Mouse (Mus musculus) megakaryocyte, adult 5-6 weeks (primary cell): ENCODE data around the gene Cep170. TPM values are rescaled to one million over a fixed set of nuclear protein-coding genes. Genes with fewer than 3 reads are reported as not detected.

ENCODE experiments used
- ATAC-seq: 2 replicates; pipeline ENCODE4 v1.8.0; 2016; ENCODE audit warnings: mild to moderate bottlenecking, inconsistent platforms; ENCODE audit not compliant: poor library complexity, severe bottlenecking
- total RNA-seq, 2 experiments: library from RNA; stranded (forward) in 1 of 2; stranded (reverse) in 1 of 2; fragments of 153-499, 151-499 nt in 1 of 2; fragments of 221-1000, 200-1000 nt in 1 of 2; gene quantifications; 2 replicates each; pipeline versions ENCODE4 v1.2.3 to v1.2.4; 2015 to 2017

The Cep170 gene
- total RNA-seq (2015) (68.3 and 74.4 TPM in 2 replicates), total RNA-seq (2017) (65.6 and 77.4 TPM in 2 replicates)

DNA sequence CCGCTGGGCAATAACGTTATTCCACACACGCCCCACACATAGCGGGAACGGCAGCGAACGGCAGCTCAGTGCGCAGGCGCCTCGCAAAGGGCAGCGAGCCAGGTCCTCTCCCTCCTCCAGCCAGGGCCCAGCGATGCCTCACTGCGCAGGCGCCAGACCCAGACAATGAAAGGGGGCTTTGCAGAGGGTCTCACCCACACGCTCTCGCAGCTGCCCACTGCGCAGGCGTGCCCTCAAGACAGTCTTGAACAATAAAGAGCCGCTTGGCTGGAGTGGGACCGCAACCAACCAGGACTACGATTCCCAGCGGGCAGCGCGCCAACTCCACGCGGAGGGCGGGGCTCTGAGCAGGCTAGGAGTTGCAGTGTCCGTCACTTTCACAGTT is at the start of gene Cep170:
Gene Cep170, minus strand, starts transcription at position 32 of the 385 bp plus-strand sequence.
- peak; percentile 51 for ATAC-seq

DNA sequence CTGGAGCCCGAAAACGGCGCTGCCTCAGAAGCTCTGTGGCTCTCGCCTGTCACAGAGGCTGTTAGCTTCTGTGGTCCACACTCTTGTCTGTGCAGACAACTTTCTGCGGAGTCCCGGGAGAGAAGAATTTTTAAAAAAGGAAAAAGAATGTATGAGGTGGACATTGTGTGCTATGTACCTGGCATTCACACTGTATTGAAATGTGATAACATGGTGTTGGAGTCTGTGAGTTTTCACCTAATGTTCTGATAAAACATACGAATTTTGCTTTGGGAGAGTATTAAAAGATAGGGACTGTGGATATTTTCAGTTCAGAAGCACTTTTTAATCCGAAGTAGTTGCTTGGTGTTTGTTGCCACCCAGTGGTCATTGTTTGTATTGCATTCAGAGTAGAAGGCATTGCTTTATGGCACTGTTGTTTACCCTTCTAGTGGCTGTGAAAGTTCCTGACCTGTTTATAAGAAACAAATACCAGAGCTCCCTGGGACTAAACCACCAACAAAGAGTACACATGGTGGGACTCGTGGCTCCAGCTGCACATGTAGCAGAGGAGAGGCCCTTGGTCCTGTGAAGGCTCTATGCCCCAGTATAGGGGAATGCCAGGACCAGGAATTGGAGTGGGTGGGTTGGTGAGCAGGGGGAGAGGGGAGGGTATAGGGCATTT is 48.2 kb upstream of the Cep170 start:
- ATAC-seq = peak; percentile 97

DNA sequence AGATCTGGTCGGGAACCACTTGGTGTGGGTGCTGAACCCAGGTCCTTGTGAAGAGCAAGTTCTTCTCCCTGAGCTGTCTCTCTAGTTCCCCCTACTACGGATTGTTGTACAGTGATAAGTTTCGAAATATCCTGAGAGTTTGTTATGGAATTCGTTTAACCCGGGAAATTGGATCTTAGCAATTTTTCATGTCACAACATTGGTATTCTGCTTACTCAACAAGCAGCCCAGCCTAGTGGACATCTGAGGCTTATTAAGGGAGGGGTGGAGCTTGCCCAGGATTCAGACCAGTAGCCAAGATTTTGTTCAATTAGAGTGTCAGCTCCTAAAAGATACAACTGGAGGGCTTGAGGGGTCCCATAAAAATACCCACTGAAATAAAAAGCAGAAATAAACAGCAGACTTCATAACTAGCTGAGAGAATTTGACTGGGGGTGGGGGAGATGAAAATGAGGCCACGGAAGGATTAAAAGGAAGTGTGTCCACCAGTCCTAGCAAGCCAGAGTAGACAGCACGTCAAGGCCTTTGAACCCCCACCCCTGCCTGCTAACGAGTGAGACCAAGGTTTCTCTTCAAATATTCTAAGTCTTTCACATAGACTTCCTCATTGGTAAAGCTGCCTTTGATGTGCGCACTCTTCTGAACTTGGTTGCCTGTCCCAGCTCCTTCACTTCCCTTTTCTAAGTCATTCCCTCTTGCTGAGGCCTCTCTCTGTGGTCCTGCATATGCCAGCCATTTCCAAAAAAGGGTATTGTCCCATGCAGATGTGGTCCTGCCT is 39.1 kb upstream of the Cep170 start:
- peak; percentile 95 for ATAC-seq

DNA sequence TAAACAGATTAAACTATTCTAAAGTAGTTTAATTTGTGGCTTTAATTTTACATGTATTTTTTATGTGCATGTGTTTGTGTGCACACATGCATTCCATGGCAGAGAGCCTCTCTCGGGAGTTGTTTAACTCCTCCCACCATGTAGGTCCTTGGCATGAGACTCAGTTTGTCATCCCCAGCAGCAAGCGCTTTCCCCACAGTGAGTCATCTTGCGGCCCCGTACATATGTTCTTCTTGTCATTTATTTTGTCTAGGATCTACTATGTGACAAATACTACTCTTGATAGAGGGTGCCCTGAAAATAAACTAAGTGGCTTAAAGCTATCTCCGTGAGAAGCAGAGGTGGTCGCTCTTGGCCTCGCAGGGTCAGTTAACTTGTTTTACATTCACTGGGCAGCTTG is 37.5 kb upstream of the Cep170 start:
- ATAC-seq = no peak

DNA sequence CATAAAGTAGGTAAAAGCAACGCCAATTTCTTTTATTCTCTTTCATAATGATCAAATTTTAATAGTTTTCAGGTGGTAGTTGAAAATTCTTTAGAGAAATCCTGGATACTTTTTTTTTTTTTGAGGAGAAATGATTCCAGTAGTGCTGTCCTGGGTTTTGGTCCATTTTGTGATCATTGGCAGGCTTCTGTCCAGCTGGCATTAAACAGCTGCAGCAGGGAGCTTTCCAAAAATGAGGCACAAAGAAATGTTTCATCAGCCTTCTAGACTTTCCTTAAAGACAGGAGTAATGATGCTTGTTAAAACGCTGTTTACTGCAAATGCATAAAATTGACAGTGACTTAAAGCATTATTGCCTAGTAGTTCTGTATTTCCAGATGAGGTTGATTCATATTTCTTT is 35.5 kb upstream of the Cep170 start:
- ATAC-seq = no peak

DNA sequence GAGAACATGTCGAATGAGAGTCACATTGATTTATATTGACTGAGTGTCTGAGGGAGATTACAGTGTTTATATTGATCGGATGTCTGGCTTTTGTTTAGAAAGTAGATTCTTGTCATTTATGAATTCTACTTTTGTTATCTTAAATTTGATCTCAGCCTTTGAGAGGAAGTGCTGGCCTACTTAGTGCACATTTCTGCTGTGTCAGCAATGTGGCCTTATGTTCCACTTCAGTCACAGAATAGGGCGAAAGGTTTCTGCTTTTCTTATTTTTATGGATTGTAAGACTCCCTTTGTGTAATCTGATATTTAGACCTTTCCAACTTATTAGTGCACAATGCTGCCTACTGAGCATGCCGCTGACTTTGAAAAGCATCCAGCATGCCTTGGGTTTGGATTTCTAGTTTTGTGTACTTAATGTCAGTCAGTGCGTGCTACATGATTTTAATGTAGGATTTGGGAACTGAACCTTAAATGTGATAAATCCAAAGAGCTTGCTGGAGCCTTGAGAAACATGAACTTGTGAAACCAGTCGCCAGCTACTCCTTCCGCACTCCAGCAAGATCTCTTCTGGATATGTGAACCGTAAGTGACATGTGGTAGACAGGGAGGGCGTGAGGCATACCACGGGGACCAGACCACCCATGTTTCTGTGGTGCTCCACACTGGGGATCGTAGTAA is 34.9 kb upstream of the Cep170 start:
- ATAC-seq = no peak

DNA sequence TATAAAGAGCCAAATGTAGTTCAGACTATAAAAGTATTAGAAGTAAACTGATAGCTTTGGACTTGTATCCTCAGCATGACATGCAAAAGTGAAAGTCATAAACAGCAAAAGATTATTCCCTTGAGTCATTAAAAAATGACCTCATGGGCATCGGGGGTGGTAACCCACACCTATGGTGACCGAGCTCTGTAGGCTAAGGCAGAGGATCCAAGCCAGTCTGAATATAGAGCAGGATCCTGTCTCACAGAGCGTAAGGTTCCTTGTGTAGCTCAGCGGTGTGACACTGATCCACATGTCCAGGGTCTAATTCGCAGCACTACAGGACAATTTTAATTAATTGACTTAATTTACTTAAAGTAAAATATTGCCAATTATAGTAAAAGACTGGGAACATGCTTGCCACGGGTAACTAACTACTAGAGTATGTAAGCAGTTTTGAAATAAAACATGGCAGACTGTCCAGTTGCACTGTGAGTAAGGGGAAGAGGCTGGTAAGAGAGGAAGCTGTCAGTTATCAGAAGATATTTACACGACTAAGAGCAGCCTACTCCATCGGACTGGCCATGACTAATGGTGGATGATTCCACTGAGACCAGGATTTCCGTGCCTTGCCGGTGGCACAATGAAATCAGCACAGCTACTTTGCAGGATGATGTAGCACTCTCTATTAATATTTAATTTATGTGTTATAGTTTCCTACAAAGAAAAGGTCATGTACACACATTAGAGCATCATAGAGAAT is 33.4 kb upstream of the Cep170 start:
- 0 out of 2 replicates have a peak, but pooled peaks have one; percentile 47 for ATAC-seq

DNA sequence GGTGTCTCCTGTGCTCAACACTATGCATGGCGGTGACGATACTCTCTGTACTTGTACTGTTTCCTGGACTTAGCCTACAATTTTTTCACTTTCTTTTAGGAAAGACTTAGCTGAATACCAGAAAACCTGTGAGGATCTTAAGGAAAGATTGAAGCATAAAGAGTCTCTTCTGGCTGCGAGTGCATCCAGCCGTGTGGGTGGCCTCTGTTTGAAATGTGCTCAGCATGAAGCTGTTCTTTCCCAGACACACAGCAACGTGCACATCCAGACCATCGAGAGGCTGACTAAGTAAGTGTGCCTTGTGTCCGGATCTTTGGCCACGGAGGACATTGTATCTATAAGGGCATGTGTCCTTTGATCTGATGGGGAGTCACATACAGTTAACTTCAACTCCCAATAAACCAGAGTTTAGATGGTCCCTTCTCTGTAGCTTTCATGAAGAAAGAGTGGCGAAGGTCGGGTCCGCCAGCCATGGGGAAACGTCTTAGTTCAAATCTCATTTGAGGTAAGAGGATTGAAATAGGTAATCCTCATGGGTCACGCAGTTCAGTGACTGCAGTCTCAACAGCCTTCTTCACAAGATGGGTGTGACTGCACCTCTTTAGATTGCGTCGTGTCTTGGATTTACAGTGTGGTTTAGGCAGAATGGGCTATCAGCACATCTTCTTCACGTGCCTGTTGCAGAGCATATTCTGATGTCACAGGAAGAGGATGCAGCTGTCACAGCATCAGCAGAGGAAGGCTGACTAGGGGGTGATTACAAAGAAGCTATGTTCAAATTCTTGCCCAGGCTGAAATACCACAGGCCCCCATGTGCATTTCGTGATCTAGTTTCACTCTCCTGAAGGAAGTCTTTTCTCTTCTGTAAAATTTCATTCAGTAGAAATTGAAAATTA is 31.5 kb upstream of the Cep170 start:
- ATAC-seq = peak; percentile 59

DNA sequence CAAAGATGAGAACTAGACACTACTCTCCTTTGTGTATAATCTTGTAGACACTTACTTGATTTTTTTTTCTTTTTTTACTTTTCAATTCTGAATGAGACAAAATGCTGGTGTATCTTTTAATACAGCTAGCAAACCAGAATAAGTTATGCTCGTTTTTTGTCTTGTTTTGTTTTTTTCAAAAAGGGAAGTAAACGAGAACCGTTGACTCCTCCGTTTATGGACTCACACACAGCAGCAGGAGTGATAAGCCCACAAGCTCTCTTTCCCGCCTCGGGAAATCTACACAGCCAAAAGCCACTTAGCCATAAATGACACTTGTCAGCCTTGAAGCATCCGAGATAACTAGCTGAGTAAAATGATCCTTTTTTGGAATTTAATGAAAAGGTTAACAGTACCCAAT is 22.7 kb upstream of the Cep170 start:
- peak; percentile 25; the same call in 1 of the 2 replicates for ATAC-seq

DNA sequence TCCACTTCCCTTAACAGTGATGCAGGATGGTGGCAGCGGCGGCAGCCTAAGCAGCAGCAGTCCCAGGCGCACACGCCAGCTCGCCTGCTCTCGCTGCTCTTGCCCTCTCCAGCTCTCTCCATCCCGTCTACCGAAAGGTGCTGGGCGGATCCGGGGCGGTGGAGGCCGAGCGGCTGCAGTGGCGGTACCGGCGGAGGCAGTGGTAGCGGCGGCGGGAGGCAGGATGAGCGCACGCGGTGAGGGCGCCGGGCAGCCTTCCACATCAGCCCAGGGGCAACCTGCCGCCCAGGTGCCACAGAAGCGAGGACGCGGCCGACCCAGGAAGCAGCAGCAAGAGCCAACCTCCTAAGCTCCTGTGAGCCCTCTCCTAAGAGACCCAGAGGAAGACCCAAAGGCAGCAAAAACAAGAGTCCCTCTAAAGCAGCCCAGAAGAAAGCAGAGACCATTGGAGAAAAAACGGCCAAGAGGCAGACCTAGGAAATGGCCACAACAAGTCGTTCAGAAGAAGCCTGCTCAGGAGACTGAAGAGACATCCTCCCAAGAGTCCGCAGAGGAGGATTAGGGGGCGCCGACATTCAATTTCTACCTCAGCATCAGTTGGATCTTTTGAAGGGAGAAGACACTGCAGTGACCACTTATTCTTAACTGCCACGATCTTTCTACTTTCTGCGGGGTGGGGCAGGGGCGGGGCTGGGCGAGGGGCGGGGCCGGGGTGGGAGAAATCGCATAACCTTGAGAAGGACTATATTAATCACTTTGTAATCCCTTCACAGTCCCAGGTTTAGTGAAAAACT is 21.8 kb upstream of the Cep170 start:
- ATAC-seq = peak; percentile 53

DNA sequence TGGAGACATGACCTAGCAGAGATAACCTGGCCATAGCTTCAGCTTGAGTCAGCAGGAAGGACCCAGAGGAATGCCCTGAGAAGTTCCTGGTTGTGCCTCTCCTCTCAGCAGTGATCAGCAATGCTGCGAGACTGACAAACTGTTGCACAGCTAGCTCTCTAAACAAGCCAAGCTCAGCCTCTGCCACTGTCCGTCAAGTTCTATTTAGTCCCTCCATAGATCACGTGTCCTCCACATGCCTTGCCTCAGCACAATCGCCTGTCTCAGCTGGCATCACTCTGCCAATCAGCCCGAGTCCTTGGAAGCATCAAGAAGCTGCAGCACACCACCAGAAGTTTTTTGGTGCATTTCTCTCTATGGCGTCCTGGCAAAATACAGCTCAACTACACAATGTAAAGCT is 21.0 kb upstream of the Cep170 start:
- ATAC-seq = 0 out of 2 replicates have a peak, but pooled peaks have one; percentile 12

DNA sequence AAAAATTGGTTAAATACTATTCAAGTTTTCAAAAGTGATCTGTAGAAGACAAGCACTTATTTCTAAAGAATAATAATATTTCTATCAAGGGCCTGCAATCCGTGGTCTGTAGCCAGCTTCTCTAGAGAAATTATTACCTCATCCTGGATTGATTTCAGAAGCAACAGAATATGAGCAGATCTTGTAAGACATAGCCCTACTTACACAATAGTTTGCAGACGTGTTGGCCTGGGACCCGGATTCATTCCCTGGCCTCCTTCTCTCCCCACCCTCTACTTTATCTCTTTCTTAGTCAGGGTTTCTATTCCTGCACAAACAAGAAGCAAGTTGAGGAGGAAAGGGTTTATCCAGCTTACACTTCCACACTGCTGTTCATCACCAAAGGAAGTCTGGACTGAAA is 20.1 kb upstream of the Cep170 start:
- ATAC-seq = peak; percentile 23; the same call in 1 of the 2 replicates

DNA sequence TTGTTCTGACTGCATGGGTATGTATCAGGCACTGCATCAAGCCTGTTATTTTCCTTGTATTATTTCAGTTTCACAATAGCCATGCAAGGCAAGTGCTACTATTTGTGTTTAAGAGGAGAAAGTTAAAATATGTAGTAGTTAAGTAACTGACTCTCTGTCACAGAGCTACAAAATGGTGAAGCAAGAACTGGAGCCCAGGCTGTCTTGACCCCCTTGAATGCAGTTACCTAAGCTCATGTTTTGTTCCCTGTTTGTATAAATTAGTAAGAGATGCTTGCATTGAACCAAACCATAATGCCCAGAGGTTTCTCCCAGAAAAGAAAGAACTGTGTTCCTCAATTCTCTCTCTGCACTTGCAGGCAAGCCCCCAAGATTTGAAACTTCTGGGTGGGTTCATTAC is 19.4 kb upstream of the Cep170 start:
- no peak for ATAC-seq

DNA sequence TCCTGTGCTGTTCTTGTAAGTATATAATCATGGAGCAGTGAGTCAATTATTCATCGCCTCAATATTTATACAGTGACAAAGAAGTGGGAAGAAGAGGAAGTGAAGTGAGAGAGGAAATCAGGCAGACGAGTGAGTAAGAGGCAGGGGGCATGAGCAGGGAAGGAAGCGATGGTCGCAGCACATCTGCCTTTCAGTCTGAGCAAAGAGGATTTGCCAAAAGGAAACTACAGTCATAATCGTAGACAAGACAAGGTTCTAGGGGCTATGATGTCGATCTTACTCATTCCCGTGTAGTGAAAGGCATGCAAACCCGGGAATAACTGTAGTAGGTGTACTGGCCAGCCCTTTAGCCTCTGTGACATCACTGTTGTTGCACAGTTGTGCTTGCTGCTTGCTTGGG is 18.7 kb upstream of the Cep170 start:
- ATAC-seq = peak; percentile 22; the same call in 1 of the 2 replicates

DNA sequence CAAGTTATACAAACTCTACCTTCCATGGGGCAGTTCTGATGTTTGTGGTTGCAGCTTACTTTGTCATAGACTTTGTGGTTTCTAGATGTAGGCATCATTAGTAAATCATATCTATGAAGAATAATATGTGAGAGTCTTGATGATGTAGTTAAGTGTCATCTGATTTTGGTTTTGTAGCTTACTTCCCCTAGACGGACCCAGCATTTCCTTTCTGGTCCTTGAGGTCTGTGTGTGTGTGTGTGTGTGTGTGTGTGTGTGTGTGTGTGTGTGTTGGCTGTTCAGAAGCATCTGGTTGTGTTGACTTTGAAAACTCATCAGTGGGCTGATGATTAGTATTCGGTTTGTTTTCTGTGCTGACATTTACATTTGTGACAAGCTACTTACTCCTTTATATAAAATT is 18.2 kb upstream of the Cep170 start:
- no peak for ATAC-seq

DNA sequence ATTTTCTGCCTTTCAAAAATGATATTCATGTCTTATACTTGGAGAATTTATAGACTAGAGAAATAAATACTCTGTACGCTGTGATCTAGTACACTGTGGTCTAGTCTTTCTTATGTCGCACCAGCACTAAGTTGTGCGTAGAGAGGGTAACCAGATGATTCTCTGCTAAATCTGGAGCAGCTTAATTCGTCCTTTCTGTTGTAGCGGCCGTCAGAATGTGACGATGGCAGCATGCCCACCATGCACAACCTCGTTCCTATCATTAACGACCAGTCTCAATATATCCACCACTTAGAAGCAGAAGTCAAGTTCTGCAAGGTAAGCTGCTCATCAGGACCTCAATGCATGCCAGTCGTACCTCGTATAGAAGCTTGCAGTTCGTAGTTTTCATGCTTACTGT is 14.8 kb upstream of the Cep170 start:
- no peak for ATAC-seq

DNA sequence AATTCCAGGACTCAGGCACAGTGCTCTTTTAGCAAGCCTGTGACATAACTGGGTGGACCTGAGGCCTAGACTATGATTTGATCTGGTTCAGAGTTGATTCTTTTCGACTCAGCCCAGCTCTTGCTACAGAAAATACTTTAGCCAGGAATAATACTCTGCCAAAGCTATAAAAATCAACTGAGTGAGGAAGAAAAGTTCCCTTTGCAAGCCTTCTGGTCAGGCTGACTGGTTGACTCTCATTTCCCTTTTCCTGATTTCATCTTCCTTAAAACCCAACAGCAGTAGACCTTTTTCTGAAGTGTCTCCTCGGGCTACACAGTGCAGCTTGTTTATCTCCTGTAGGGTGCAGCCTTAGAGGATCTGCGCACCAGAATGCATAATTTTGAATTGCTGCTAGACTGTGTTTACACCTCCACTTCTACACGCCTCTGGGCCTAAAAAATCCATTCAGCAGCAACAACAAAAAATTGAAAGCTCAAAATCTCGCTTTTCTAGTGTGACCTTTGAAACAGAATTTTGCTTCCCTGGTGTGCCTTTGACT is 14.1 kb upstream of the Cep170 start:
- peak; percentile 39 for ATAC-seq

DNA sequence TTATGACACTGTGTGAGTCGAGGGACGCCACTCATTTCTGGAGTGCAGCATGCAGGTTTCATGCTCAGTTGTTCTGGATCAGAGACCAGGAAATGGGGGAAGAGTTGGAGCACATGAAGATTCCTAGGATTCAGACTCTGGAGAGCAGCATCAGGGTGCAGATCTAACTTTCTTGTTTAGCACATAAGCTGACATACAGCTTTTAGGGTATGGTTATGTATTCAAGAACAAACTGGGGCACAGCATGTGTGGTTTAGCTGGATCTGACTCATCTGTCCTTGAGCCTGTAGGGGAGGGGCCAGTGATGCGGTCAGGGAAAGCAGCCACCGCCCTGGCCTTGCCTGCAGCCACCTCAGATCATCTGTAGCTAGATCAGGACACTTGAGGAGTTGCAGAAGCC is 13.5 kb upstream of the Cep170 start:
- ATAC-seq = peak; percentile 71

DNA sequence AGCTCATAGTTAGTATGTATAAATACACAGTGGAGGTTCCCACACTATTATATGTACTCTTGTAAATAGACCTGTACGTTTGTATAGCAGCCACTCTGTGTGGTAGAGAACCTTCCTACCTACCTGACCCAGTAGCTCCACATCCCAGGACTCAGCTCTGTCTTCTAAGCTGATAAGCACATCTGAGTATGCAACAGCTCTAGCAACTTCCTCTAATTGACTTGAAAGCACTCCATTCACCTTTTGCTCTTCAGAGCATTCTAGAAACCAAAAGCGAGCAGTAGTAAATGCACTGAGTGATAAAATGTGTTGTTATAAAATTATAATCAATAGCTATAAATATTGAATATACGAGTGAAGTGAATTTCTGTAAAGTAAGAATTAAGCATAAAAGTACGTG is 13.1 kb upstream of the Cep170 start:
- ATAC-seq = peak; percentile 36; the same call in 1 of the 2 replicates
